Mouse (Mus musculus): ENCODE results near the gene Ythdc1. TPM values are rescaled to one million over a fixed set of nuclear protein-coding genes. Genes with fewer than 3 reads are reported as not detected.

The Ythdc1 gene
- total RNA-seq, 1 experiment = 66.9 TPM

DNA sequence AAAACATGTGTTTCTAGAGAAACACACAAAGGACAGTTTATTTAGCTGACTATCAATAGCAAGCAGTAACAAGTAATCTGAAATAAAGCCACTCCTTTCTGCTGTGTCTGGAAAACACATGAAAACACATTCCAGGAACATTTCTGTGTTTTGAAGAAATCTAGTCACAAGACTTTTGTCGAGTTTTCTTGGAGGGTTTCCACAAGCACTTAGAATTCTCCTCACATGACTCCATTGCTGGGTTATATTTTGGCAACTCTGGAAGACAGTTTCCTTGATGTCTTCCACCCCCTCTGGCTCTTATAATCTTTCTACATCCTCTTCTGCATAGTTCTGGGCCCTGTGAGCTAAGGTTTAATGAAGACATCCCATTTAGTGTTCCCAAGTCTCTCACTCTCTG, 25.6 kb upstream of the Ythdc1 start:
- Histone ChIP-seq H3K27ac (ENCODE audit: insufficient read depth, low read depth, low read length, poor library complexity, severe bottlenecking) (no peak overlapping the region), H3K9ac (ENCODE audit: insufficient read depth, low read depth, low read length, poor library complexity, severe bottlenecking) (no peak overlapping the region), H3K4me3 (ENCODE audit: insufficient read depth in 1 of 2, low read depth in 1 of 2, low read length in 2 of 2, poor library complexity in 1 of 2, severe bottlenecking in 1 of 2) (no peak overlapping the region), H3K36me3 (ENCODE audit: control insufficient read depth, insufficient read depth, low read length, poor library complexity, severe bottlenecking) (no peaks in the 10 kb centered on the region), H3K4me1 (ENCODE audit: control insufficient read depth in 2 of 2, insufficient read depth in 2 of 2, low read length in 2 of 2, poor library complexity in 1 of 2) (peaks cover 0 to 3% of the 10 kb centered on the region in 2 experiments; a peak in 1 of 4 replicates), H3K9me3 (ENCODE audit: control insufficient read depth, insufficient read depth, low read depth, low read length) (no peaks in the 10 kb centered on the region)
- no peak for DNase-seq (ENCODE audit: low read depth, low spot score)
- in situ Hi-C loops (cut with MboI; ENCODE audit: low sequenced_read_pairs in 2 of 2, unreplicated experiment in 2 of 2) = no loop called here
- TF ChIP-seq CHD2 (IDR thresholded peaks at IDR 0.05; ENCODE audit: low read depth, low read length) = no peak
- no peak for TF ChIP-seq HCFC1 (IDR thresholded peaks at IDR 0.05; ENCODE audit: borderline replicate concordance, insufficient read depth, low read length)
- no peak for TF ChIP-seq MAFK (IDR thresholded peaks at IDR 0.05; ENCODE audit: insufficient read depth, low read depth, low read length)
- TF ChIP-seq ZC3H11A (IDR thresholded peaks at IDR 0.05; ENCODE audit: borderline replicate concordance, low read depth, low read length) = no peak
- no peak for TF ChIP-seq ZNF384 (IDR thresholded peaks at IDR 0.05; ENCODE audit: low read depth, low read length)

DNA sequence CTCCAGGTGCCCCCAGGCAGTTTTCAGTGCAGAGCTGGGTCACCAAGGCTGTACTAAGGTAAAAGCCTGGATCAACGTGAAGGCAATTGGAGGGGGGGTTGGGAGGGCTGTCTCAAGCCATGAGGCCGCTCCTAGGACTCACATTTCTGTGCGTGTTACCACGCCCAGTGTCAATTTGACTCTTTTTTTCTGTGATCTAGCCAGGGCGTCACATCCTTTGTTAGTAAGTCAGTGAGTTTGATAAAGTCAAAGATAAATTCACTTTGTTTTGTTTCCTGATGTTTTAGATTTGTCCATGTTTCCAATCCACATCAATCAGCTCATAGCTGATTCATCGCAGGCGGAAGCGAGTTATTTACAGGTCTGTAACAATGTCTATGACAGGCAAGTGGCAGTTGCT, 21.0 kb upstream of the Ythdc1 start:
- in situ Hi-C loops (cut with MboI; ENCODE audit: low sequenced_read_pairs in 2 of 2, unreplicated experiment in 2 of 2) = no loop called here
- H3K4me1 ChIP-seq (ENCODE audit: control insufficient read depth in 2 of 2, insufficient read depth in 2 of 2, low read length in 2 of 2, poor library complexity in 1 of 2) = peaks cover 6% of the 10 kb centered on the region in 2 experiments; a peak in 3 of 4 replicates
- TF ChIP-seq ZNF384 (IDR thresholded peaks at IDR 0.05; ENCODE audit: low read depth, low read length) (no peak), CHD2 (IDR thresholded peaks at IDR 0.05; ENCODE audit: low read depth, low read length) (no peak), MAFK (IDR thresholded peaks at IDR 0.05; ENCODE audit: insufficient read depth, low read depth, low read length) (no peak), HCFC1 (IDR thresholded peaks at IDR 0.05; ENCODE audit: borderline replicate concordance, insufficient read depth, low read length) (no peak), ZC3H11A (IDR thresholded peaks at IDR 0.05; ENCODE audit: borderline replicate concordance, low read depth, low read length) (no peak)
- no peak overlapping the region for H3K4me3 ChIP-seq (ENCODE audit: insufficient read depth in 1 of 2, low read depth in 1 of 2, low read length in 2 of 2, poor library complexity in 1 of 2, severe bottlenecking in 1 of 2)
- no peak overlapping the region for H3K27ac ChIP-seq (ENCODE audit: insufficient read depth, low read depth, low read length, poor library complexity, severe bottlenecking)
- H3K36me3 ChIP-seq (ENCODE audit: control insufficient read depth, insufficient read depth, low read length, poor library complexity, severe bottlenecking) = no peaks in the 10 kb centered on the region
- no peaks in the 10 kb centered on the region for H3K9me3 ChIP-seq (ENCODE audit: control insufficient read depth, insufficient read depth, low read depth, low read length)
- no peak overlapping the region for H3K9ac ChIP-seq (ENCODE audit: insufficient read depth, low read depth, low read length, poor library complexity, severe bottlenecking)
- DNase-seq (ENCODE audit: low read depth, low spot score) = no peak

DNA sequence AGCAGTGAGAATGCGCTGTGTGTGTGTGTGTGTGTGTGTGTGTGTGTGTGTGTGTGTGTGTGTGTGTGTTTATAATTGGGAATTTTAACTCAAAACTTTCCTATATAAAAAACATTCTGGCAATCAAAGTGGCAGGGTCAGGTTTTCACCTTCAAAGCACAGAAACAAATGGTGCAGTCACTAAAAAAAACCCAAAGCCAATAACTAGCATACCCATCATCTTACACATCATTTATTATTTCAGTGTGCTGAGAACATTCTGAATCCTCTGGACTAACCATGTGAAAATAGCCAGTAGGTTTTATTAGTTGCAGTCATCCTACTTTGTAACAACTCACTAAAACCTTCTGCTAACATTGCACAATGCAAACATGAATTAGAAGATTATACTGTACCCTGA, 19.8 kb upstream of the Ythdc1 start:
- TF ChIP-seq MAFK (IDR thresholded peaks at IDR 0.05; ENCODE audit: insufficient read depth, low read depth, low read length) (no peak), CHD2 (IDR thresholded peaks at IDR 0.05; ENCODE audit: low read depth, low read length) (no peak), ZC3H11A (IDR thresholded peaks at IDR 0.05; ENCODE audit: borderline replicate concordance, low read depth, low read length) (no peak), ZNF384 (IDR thresholded peaks at IDR 0.05; ENCODE audit: low read depth, low read length) (no peak), HCFC1 (IDR thresholded peaks at IDR 0.05; ENCODE audit: borderline replicate concordance, insufficient read depth, low read length) (no peak)
- H3K9ac ChIP-seq (ENCODE audit: insufficient read depth, low read depth, low read length, poor library complexity, severe bottlenecking) = no peak overlapping the region
- H3K36me3 ChIP-seq (ENCODE audit: control insufficient read depth, insufficient read depth, low read length, poor library complexity, severe bottlenecking) = no peaks in the 10 kb centered on the region
- in situ Hi-C loops (cut with MboI; ENCODE audit: low sequenced_read_pairs in 2 of 2, unreplicated experiment in 2 of 2) = no loop called here
- H3K4me3 ChIP-seq (ENCODE audit: insufficient read depth in 1 of 2, low read depth in 1 of 2, low read length in 2 of 2, poor library complexity in 1 of 2, severe bottlenecking in 1 of 2) = no peak overlapping the region
- no peaks in the 10 kb centered on the region for H3K9me3 ChIP-seq (ENCODE audit: control insufficient read depth, insufficient read depth, low read depth, low read length)
- H3K4me1 ChIP-seq (ENCODE audit: control insufficient read depth in 2 of 2, insufficient read depth in 2 of 2, low read length in 2 of 2, poor library complexity in 1 of 2) = peaks cover 6% of the 10 kb centered on the region in 2 experiments; a peak in 3 of 4 replicates
- DNase-seq (ENCODE audit: low read depth, low spot score) = no peak
- no peak overlapping the region for H3K27ac ChIP-seq (ENCODE audit: insufficient read depth, low read depth, low read length, poor library complexity, severe bottlenecking)

DNA sequence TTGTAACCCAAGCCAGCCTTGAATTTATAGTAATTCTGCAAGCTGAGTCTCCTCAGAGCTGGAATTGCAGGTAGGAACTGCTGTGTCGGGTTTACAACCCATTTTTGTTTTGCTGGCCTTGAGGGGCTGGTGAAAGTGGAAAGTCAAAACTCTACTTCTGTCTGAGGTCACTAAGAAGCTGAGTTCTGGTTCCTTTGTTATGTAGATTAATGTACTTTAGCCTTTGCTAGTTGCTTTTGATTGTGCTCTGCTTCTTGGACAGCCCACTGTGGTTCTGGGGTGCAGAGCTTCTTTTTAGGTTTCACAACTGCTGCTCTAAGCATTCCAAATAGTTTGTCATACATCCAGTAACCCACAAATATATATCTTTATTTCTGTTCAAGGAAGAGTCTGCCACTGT, 17.2 kb upstream of the Ythdc1 start:
- no peaks in the 10 kb centered on the region for H3K9me3 ChIP-seq (ENCODE audit: control insufficient read depth, insufficient read depth, low read depth, low read length)
- TF ChIP-seq HCFC1 (IDR thresholded peaks at IDR 0.05; ENCODE audit: borderline replicate concordance, insufficient read depth, low read length) (no peak), CHD2 (IDR thresholded peaks at IDR 0.05; ENCODE audit: low read depth, low read length) (no peak), ZNF384 (IDR thresholded peaks at IDR 0.05; ENCODE audit: low read depth, low read length) (no peak), MAFK (IDR thresholded peaks at IDR 0.05; ENCODE audit: insufficient read depth, low read depth, low read length) (no peak), ZC3H11A (IDR thresholded peaks at IDR 0.05; ENCODE audit: borderline replicate concordance, low read depth, low read length) (no peak)
- H3K4me1 ChIP-seq (ENCODE audit: control insufficient read depth in 2 of 2, insufficient read depth in 2 of 2, low read length in 2 of 2, poor library complexity in 1 of 2) = peaks cover 6% of the 10 kb centered on the region in 2 experiments; a peak in 3 of 4 replicates
- no peak overlapping the region for H3K4me3 ChIP-seq (ENCODE audit: insufficient read depth in 1 of 2, low read depth in 1 of 2, low read length in 2 of 2, poor library complexity in 1 of 2, severe bottlenecking in 1 of 2)
- no peak overlapping the region for H3K27ac ChIP-seq (ENCODE audit: insufficient read depth, low read depth, low read length, poor library complexity, severe bottlenecking)
- H3K36me3 ChIP-seq (ENCODE audit: control insufficient read depth, insufficient read depth, low read length, poor library complexity, severe bottlenecking) = no peaks in the 10 kb centered on the region
- in situ Hi-C loops (cut with MboI; ENCODE audit: low sequenced_read_pairs in 2 of 2, unreplicated experiment in 2 of 2) = no loop called here
- DNase-seq (ENCODE audit: low read depth, low spot score) = no peak
- H3K9ac ChIP-seq (ENCODE audit: insufficient read depth, low read depth, low read length, poor library complexity, severe bottlenecking) = no peak overlapping the region

DNA sequence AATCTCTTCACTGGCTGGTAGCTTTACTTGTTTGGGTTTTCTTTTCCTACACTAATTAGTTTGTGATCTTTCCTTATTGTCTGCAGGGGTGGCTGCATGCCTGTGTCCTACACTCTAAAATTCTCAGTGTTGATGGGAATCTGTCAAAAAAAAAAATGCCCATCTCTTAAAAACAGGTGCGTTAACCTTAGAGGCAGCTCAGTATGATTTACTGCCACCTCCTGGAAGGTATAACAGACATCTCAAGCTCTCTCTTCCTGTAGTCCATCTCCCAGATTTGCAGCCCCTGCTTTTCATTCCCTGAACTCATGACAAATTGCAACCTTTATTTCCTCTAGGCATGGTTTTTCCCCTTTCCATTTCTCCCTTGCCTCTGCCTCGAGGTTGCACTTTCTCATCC, 14.1 kb upstream of the Ythdc1 start:
- H3K27ac ChIP-seq (ENCODE audit: insufficient read depth, low read depth, low read length, poor library complexity, severe bottlenecking) = no peak overlapping the region
- DNase-seq (ENCODE audit: low read depth, low spot score) = no peak
- H3K36me3 ChIP-seq (ENCODE audit: control insufficient read depth, insufficient read depth, low read length, poor library complexity, severe bottlenecking) = no peaks in the 10 kb centered on the region
- TF ChIP-seq HCFC1 (IDR thresholded peaks at IDR 0.05; ENCODE audit: borderline replicate concordance, insufficient read depth, low read length) (no peak), ZNF384 (IDR thresholded peaks at IDR 0.05; ENCODE audit: low read depth, low read length) (no peak), MAFK (IDR thresholded peaks at IDR 0.05; ENCODE audit: insufficient read depth, low read depth, low read length) (no peak), ZC3H11A (IDR thresholded peaks at IDR 0.05; ENCODE audit: borderline replicate concordance, low read depth, low read length) (no peak), CHD2 (IDR thresholded peaks at IDR 0.05; ENCODE audit: low read depth, low read length) (no peak)
- no peak overlapping the region for H3K9ac ChIP-seq (ENCODE audit: insufficient read depth, low read depth, low read length, poor library complexity, severe bottlenecking)
- H3K9me3 ChIP-seq (ENCODE audit: control insufficient read depth, insufficient read depth, low read depth, low read length) = no peaks in the 10 kb centered on the region
- in situ Hi-C loops (cut with MboI; ENCODE audit: low sequenced_read_pairs in 2 of 2, unreplicated experiment in 2 of 2) = no loop called here
- H3K4me3 ChIP-seq (ENCODE audit: insufficient read depth in 1 of 2, low read depth in 1 of 2, low read length in 2 of 2, poor library complexity in 1 of 2, severe bottlenecking in 1 of 2) = no peak overlapping the region
- H3K4me1 ChIP-seq (ENCODE audit: control insufficient read depth in 2 of 2, insufficient read depth in 2 of 2, low read length in 2 of 2, poor library complexity in 1 of 2) = peaks cover 3 to 6% of the 10 kb centered on the region in 2 experiments; a peak in 2 of 4 replicates

All from ES-E14 (cell line).